Mouse (Mus musculus) neural tube, embryonic 14.5 days (tissue): ENCODE measurements around the gene Gm5565. TPM values are rescaled to one million over a fixed set of nuclear protein-coding genes. Genes with fewer than 3 reads are reported as not detected.

Experiments
- polyA plus RNA-seq: library from polyadenylated mRNA; unstranded; fragments of >200 nt; fragmentation: Nextera tagmentation; extraction: Ambion mirVana; gene quantifications from 2 replicates; pipeline ENCODE4 v1.2.1, GENCODE M21; 2014

Gene Gm5565
- polyA plus RNA-seq, 1 experiment from 2014 or later, result not detected

Other genes with a start within 250 kb of the Gm5565 start
- gene Cyp3a25, start 150.9 kb downstream of the Gm5565 start, polyA plus RNA-seq, result not detected in 2 replicates
- gene Cyp3a59, start 81.3 kb downstream of the Gm5565 start, polyA plus RNA-seq, result not detected in 2 replicates
- gene Gm6309, start 10.2 kb upstream of the Gm5565 start, polyA plus RNA-seq, result not detected in 2 replicates
- not detected in 2 replicates for gene 1700001J03Rik, start 24.8 kb upstream of the Gm5565 start, polyA plus RNA-seq
- 24.7 and 28.7 TPM in 2 replicates for gene Rnf6, start 61.0 kb upstream of the Gm5565 start, polyA plus RNA-seq
- 26.1 and 30.9 TPM in 2 replicates for gene Cdk8, start 70.7 kb upstream of the Gm5565 start, polyA plus RNA-seq
- 9.7 and 13.5 TPM in 2 replicates for gene Wasf3, start 224.4 kb upstream of the Gm5565 start, polyA plus RNA-seq